Mouse (Mus musculus): Measurements from ENCODE around the gene Alad.

Alad gene

DNA sequence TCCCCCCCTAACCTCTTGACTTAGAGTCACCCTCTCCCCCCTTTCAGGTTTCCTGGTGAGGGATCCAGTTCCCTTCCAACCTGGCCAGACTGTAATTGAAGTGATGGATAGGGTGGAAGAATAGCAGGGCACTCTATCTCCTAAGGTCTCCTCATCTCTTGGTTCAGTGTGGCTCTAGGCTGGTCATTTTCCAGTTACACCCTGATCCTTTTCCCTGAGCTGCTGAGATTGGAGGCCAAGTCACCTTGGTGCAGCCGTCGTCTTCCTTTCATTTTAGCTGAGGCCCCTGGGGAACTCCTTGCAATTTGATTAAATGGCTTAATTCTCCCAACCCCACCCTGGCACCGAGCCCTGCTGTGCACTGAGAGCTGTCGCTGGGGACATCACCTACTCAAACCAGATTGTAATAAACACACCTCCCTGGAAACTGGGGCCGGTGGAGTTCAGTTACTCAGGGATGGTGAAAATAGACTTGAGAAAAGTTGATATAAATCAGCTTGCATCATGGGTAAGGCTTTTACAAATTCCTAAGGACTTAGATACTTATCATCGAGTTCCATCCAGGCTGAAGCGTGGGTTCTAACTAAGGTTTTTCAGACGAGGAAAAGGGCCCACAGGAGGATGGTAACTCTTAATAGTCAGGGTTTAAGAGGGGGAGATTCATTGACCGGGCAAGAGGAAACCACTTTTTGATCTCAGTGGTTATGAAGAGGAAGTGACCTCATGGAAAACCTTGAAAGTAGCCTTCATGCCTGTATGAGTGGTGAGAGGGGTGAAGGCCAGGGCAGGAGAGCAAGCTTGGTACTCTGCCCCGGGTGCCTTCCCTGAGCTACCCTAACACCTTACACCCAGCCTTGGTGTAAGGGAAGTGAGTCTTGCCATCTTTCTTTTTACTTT is 38.8 kb downstream of the Alad start:
- CTCF ChIA-PET: interaction anchor here in 3 of 4 experiments (0.5 to 1.5 kb wide), 9 partner anchors 11 to 485 kb away, joined by 3 to 5 read pairs (median 3); partner anchors contain the start of genes 4933430I17Rik (in 1 of the 3), Pole3 (in 1 of the 3) and Wdr31 (in 1 of the 3)
- POLR2A ChIA-PET: interaction anchor here in 3 of 4 experiments (0.6 to 3.4 kb wide), 13 partner anchors 9 to 175 kb away, joined by 3 to 13 read pairs (median 4); partner anchors contain the start of genes 4933430I17Rik (in 2 of the 3), Pole3 (in 1 of the 3) and Prpf4 (in 1 of the 3)

DNA sequence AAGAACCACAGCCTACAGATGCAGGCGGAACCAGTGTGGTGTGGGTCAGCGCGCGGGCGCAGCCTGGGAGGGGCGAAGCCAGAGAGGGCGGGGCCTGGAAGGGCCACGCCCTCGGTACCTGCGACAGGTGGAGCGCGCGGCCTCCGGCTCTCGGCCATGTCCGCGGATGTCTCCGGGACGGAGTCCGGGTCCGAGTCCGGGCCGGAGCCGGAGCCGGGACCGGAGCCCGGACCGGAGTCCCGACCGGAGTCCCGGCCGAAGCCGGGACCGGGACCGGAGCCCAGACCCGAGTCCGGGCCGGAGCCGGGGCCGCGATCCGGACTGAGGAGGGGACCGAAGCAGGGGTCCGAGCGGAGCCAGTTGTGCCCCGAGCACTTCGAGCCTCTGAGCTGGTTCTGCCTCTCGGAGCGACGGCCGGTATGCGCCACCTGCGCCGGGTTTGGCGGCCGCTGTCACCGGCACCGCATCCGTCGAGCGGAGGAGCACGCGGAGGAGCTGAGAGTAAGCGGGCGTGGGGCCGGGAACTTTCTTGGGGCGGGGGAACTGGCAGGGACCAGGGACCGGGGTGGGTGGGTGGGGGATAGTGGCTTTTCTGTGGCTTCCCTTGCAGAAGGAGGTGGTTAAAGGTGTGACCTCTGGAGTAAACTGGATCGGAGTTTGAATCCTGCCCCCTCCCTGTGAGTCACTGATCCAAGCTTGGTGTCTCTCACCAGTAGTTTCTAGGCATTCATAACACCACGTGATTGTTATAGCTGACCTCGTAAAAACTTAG is 39.6 kb downstream of the Alad start, which contains the start of gene Bspry:
Gene Bspry, plus strand, starts transcription at position 117 of the 772 bp plus-strand sequence.
- ChIA-PET POLR2A (interaction anchor here in 3 of 4 experiments (0.6 to 3.4 kb wide), 16 partner anchors 9 to 173 kb away, joined by 3 to 13 read pairs (median 4); partner anchors contain the start of genes 4933430I17Rik (in 2 of the 3), Prpf4 (in 2 of the 3), Cdc26 (in 1 of the 3) and Pole3 (in 1 of the 3)), CTCF (interaction anchor here in 3 of 4 experiments (0.5 to 1.5 kb wide), 14 partner anchors 10 to 486 kb away, joined by 3 to 6 read pairs (median 3); partner anchors contain the start of gene Wdr31 (in 1 of the 3))

DNA sequence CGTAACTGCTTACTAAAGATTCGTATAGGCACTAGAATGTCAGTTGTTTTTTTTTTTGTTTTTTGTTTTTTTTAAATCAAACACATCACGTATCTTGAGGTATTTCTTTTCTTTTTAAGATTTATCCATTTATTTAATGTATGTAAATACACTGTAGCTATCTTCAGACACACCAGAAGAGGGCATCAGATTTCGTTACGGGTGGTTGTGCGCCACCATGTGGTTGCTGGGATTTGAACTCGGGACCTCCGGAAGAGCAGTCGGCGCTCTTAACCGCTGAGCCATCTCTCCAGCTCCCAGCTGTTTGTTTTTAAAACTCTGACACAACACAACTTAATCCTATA is 40.2 kb downstream of the Alad start:
- CTCF ChIA-PET: interaction anchor here (0.6 to 1.5 kb wide), 12 partner anchors 9 to 285 kb away, joined by 3 to 6 read pairs (median 4); partner anchors contain the start of gene Wdr31 (in 1 of the 4)

DNA sequence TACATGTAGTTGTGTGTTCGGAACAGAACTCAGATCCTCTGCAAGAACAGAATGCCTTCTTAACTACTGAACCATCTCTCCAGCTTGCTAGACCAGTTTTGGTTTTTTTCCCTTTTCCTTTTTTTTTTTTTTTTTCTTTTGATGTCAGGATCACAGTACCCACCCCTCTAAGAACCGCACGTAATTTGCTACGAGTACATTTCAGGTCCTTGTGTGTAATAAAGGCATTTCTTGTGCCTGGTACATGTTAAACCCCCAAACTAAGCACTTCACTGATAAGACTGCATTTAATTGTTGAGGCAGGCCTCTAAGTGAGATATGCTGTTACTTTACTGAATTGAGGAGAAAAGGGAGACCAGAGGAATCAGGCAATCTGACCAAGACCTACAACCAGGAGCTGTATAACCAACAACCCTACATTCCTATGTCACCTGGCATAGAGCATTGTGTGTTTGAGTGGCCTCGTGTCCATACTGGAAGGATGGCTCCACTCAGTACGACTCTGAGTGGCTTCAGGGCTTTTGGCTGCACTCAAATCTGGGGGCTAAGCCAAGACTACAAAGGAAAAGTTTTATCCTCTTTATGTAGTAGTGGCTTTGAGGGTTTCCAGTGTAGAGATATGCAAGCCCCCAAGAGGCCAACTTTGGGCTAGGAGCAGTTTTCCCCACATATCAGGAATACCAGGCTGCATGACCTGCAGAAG is 42.0 kb downstream of the Alad start:
- ChIA-PET CTCF (no interaction called here), POLR2A (interaction anchor here in 2 of 4 experiments (0.7 to 1.3 kb wide), 2 partner anchors 117 to 1085 kb away, joined by 3 to 4 read pairs; partner anchors contain the start of genes Fkbp15 (in 1 of the 2) and Slc31a1 (in 1 of the 2))

More for the DNA sequence above, 40.2 kb downstream of the Alad start:
- POLR2A ChIA-PET: interaction anchor here in 3 of 4 experiments (0.6 to 3.4 kb wide), 8 partner anchors 13 to 168 kb away, joined by 3 to 13 read pairs (median 4); partner anchors contain the start of genes 4933430I17Rik (in 1 of the 3), Cdc26 (in 1 of the 3), Pole3 (in 1 of the 3) and Prpf4 (in 1 of the 3)

DNA sequence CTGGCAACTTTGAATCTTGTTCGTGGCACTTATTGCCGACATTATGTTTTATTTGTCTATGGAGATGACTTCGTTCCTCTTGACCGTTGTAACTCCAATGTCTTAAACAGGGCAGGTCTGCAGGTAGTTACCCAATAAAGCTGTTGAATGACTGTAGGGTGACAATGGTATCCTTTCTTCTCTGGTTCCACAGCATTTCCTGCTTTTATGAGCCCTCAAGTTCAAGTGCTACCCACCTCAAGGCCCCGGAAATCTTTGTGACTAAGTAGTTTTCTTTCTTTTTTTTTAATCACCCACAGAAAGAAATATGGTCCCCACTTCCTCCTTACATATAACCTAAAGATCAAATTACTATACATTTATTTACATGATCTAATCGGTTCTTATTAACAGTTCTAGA is 43.9 kb downstream of the Alad start:
- ChIA-PET POLR2A (no interaction called here), CTCF (interaction anchor here in 1 of 4 experiments (0.6 kb wide), 1 partner anchor 69 kb away, joined by 5 read pairs; no protein-coding TSS in a partner anchor)

DNA sequence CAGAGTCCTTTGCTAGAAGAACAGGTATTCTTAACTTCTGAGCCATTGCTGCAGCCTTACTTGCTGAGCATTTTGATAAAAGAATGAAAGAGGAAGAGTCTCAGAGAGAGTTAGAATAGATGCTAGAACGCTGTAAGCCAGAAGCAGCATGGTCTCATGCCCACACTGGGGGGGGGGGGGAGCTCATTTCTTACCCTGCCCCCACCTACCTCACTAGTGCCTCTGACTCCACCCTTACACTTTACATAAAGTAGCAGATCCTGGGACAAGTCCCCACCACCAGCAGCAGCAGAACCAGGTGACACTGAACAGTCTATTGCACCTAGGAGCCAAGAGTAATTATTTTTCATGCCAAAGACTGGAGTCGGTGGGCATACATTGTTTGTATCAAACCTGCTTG is 44.6 kb downstream of the Alad start:
- POLR2A ChIA-PET: interaction anchor here in 1 of 4 experiments (1.7 kb wide), 1 partner anchor 67 kb away, joined by 5 read pairs; the partner anchor contains the start of genes Cdc26 and Prpf4
- CTCF ChIA-PET: interaction anchor here in 1 of 4 experiments (0.6 kb wide), 1 partner anchor 68 kb away, joined by 5 read pairs; no protein-coding TSS in a partner anchor

DNA sequence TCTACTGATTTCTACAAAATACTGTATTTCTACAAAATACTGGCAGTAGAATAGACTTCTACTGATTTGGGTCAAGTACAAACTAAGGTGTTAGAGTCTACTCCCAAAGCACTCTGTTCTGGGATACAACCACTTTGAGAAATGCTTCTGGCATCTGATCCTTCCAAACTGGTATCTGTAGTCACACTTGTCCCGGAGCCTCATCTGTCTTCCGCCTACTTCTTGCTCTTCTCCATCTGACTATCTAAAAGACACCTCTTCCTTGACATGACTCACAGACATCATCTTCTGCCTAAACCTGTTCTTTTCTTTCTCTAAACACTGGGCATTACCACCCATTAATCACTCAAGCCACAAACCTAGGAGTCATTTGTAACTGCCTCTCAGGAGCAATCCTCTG is 47.6 kb downstream of the Alad start:
- ChIA-PET POLR2A (interaction anchor here in 2 of 4 experiments (0.5 to 1.2 kb wide), 3 partner anchors 8 to 50 kb away, joined by 3 read pairs; partner anchors contain the start of gene Bspry (in 1 of the 2)), CTCF (no interaction called here)

DNA sequence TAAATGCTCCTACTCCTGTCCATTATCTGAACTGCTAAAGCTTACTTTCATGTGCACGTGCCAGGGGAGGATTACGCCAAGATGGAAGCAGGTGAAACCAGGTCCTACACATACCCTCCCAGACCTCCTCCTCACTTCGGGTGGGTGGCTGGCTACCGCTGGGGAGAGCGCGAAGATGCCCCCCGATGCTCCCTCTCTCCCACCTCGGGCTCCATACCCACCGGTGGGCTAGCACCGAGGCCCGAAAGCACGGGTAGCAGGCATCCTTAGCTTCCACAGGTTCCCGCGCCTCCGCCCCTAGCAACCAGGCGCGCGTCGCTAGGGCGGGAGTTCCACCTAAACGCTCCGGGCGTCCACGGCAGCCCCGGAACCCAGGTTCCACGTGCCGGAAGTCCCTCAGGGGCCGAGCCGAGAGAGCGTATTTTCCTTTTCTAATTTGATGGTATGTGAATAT is 49.1 kb downstream of the Alad start, which contains the start of gene Wdr31:
Gene Wdr31, minus strand, starts transcription at position 299 of the 454 bp plus-strand sequence.
- ChIA-PET POLR2A (interaction anchor here in 2 of 4 experiments (0.5 to 1.1 kb wide), 8 partner anchors 15 to 360 kb away, joined by 3 to 6 read pairs (median 3); partner anchors contain the start of genes 4933430I17Rik (in 1 of the 2), Cdc26 (in 1 of the 2), Fkbp15 (in 1 of the 2) and Pole3 (in 1 of the 2)), CTCF (interaction anchor here in 2 of 4 experiments (0.5 to 1.5 kb wide), 2 partner anchors 9 to 310 kb away, joined by 3 to 5 read pairs; partner anchors contain the start of gene Bspry (in 1 of the 2))

DNA sequence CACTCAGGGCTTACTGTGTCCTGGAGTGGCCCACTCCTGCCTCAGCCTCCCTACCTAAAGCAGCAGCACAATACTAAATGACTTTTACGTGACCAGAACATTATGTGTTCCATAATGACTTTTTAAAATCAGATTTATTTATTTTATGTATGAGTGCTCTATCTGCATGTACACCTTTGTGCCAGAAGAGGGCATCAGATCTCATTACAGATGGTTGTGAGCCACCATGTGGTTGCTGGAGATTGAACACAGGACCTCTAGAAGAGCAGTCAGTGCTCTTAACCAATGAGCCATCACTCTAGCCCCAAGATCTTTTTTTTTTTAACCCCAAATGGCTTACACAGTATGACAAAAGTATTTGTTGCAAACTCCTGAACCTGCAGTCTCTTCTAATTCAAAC is 51.6 kb downstream of the Alad start:
- POLR2A ChIA-PET: interaction anchor here in 3 of 4 experiments (0.6 to 1.9 kb wide), 6 partner anchors 12 to 70 kb away, joined by 3 to 6 read pairs (median 3); partner anchors contain the start of genes Bspry (in 1 of the 3), Cdc26 (in 1 of the 3) and Prpf4 (in 1 of the 3)
- CTCF ChIA-PET: interaction anchor here in 3 of 4 experiments (0.6 to 2.4 kb wide), 15 partner anchors 11 to 296 kb away, joined by 3 to 8 read pairs (median 3); partner anchors contain the start of genes 4933430I17Rik (in 1 of the 3), Bspry (in 1 of the 3), Fkbp15 (in 1 of the 3) and Pole3 (in 1 of the 3)

DNA sequence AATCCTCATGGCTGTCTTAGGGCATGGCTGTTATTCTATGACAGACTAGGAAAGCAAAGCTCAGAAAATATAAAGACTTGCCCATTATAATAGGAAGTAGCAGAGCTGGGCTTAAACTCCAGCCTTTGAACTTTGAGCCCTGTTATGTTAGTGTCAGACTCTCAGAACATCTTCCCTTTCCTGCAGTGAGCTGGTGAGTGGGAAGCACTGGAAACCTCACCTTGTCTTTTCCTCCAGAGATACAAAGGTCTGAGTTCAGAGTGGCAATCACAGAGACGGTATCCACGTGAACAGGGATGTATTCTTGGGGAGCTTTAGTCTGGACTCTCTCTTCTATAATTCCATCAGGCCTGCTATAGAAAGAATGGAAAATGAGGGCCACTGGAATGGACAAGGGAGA is 56.6 kb downstream of the Alad start:
- POLR2A ChIA-PET: interaction anchor here in 1 of 4 experiments (0.7 to 1.1 kb wide), 2 partner anchors 22 to 54 kb away, joined by 3 to 4 read pairs; partner anchors contain the start of gene Prpf4
- CTCF ChIA-PET: no interaction called here

DNA sequence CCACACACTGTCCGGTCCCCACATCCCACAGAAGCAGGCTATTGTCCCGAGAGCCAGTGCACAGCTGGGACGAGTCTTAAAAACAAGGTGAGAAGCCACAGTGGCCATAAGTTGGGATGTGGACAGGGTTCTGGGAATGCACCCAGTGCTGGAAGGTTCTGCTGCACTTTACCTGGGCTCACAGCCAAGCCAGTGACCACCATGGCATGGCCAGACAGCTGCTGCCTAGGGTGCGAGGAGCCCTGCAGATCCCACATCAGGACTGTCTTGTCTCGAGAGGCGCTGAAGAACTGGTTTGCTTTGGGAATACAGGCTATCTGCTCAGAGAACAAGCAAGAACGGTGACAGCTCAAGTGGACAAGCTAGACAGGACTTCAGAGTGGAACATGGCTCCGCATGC is 59.4 kb downstream of the Alad start:
- ChIA-PET CTCF (no interaction called here), POLR2A (interaction anchor here in 2 of 4 experiments (0.6 to 1.8 kb wide), 4 partner anchors 34 to 112 kb away, joined by 3 to 4 read pairs (median 4); partner anchors contain the start of genes Fkbp15 (in 1 of the 2) and Slc31a1 (in 1 of the 2))
